Mouse (Mus musculus) MEL-GATA-1-ER (cell line): ENCODE measurements around the gene Gprc5a.

Source experiments
- DNase-seq: peaks from one replicate; pipeline ENCODE4 v3.0.0-alpha.2; 2012; ENCODE audit warnings: low read depth; ENCODE audit errors: extremely low read depth

The Gprc5a gene

DNA sequence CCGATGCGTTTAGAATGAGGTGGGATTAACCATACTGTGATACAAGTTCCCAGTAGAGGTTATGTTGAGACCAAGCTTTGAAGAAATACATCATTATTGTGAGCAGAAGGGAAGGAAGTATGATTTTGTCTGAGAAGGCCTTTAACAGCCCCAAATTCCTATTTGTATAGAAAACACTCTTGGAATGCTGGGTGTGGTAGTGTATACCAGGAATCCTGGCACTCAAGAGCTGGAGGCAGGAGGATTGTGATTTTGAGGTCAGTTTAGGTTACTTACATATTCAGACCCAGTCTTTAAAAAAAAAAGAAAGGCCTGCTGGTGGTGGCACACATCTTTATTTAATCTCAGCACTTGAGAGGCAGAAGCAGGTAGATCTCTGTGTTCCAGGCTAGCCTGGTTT lies 4.9 kb downstream of the Gprc5a start:
- no peak for DNase-seq

DNA sequence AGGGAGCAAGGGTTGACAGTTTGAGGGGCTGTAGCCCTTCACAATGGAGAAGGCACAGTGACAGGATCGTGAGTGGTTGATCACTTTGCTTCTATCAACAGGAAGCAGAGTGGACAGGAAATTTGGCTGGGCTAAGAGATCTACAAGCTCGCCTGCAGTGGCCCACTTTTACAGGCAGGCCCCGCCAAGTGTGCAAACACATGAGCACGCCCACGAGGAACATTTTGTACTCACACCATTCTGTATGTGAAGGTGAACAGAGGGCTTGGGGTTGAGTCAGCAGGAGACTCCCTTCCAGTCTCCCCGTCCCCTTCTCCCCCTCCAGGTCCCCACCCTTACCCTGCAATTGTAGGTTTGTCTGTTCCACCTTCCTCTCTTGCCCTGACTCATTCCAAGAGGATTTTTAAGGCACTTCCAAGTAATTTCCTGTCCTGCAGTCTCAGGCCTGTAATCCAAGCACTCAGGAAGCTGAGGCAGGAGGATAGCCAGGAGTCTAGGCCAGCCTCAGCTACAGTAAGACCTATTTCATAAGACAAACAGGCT lies 9.0 kb downstream of the Gprc5a start:
- DNase-seq = no peak

DNA sequence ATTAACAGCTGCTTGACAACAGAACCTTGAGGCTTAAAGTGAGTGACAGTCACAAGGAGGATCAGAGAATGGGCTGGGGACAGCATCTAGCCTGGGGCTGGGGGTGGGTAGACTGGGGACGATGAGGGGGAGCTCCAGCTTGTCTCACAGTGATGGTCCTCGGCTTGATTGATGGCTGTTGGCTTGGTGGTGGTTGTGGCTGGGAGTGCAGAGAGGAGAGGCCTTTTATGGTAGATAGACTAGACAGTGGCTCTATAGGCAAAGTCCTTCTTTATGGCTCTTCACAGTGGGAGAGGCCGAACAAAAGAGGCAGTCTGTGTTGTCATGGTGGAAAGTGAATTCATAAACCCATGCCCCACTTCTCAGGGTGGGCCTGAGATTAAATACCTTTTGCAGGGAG lies 10.8 kb downstream of the Gprc5a start:
- DNase-seq = no peak

DNA sequence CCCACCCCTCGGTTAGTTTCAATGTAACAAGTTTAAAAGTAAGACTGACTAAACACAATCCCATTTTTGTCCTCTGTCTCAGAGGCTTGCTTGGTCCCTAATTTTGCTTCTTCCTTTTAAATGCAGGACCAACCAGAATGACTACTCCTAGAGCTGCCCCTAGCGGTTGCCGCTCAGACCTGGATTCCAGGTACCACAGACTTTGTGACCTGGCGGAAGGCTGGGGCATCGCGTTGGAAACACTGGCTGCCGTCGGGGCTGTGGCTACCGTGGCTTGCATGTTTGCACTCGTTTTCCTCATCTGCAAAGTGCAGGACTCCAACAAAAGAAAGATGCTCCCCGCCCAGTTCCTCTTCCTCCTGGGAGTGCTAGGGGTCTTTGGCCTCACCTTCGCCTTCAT lies 13.0 kb downstream of the Gprc5a start:
- DNase-seq = no peak

DNA sequence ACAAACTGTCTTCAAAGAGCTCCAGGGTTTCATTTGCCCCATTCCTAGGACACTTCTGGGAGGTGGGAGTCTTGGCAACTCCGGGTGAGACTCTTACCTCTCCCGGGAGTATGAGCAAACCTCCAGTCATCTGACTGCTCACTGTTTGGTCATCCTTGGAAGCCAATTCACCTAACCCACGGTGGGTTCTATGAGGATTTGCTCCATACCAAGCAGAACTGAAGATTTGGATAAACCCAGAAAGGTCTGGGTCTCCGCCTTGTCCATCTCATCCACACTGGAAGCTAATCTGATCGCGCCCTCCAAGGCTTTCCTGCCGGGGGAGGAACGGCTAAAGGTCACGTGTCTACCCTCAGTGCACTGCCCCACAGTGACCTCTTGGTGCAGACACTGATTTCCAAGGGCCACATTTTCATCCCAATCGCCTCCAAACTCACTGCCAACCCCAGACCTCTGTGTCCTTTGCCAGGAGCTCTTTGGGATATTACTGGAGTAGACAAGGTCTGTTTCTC lies 18.6 kb downstream of the Gprc5a start:
- no peak for DNase-seq

DNA sequence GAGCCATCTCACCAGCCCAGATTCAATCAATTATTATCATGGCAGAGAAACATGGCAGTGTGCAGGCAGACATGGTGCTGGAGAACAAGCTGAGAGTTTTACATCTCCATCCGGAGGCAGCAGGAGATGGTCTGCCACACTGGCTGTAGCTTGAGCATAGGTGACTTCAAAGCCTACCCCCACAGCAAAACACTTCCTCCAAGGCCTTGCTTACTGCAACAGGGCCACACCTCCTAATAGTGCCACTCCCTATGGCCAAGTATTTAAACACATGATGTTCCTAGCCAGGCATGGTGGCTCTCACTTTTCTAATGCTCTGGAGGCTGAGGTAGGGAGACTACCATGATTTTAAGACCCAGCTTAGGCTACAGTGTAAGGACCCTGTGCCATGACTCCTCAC lies 20.3 kb downstream of the Gprc5a start:
- no peak for DNase-seq

DNA sequence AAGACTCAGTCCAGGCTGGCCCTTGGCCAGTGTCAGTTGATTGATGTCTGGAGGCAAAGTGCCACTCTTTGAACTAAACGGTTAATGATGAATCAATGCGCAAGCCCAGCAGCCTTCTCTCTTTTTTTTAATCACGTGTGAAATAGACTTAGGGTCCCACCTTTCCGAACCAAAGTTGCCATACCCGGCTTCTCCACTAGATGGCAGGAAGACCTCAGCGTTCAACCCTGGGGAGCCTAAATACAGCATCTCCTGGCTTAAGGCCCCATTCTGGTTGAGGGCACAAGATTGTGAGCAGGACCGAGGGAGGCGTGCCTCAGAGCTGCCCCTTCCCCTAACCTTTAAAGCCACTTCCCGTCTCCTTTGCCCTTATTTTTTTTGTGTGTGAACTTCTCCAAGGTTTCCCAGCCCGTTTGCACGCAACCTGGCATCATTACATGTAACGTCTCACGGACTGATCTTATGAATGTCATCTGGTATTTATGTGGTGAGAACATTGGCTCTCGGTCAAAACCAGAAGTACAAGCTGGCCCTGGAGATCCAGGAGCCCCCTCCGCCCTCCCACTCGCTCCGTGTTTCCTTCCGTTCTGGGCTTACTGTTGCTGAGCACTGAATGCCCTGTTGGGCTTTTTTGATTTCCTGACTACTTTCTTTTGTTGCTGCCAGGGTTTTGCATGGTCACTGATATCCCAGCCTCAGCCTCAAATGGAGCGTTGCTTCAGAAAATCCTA lies 22.4 kb downstream of the Gprc5a start:
- peak; percentile 48 for DNase-seq

DNA sequence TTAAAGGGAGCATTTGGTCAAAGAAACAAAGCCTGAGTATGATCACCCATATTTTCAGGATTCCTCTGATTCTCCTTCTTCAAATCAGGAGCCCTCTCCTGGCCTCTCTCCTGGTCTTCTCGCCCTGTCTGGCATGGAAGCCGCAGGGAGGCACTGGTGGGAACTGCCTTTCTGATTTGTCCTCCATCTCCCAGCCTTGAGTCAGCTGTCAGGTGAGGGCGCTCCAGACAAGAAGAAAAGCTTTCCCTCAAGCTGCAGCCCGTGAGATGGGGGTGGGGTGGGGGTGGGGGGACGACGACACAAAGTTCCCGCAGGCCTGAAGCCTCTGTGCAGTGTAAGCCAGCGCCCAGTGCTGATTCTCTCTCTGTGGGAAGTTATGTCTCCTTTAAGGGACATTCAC lies 24.3 kb downstream of the Gprc5a start:
- DNase-seq = no peak

DNA sequence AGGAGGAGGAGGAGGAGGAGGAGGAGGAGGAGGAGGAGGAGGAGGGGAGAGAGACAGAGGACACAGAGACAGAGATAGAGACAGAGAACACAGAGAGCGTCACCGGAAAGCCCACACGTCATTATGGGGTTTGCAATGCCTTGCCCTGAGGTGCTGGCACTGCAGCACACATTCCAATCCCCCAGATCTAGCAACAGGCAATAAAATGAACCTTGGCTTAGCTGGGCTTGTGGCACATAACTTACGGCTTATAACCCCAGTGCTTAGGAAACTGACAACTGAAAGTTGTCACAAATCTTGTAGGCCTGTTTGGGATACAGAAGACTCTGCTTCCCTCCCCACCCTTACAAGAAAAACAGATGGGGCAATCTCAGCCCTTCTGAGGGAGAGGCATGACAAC lies 25.2 kb downstream of the Gprc5a start:
- DNase-seq = no peak

DNA sequence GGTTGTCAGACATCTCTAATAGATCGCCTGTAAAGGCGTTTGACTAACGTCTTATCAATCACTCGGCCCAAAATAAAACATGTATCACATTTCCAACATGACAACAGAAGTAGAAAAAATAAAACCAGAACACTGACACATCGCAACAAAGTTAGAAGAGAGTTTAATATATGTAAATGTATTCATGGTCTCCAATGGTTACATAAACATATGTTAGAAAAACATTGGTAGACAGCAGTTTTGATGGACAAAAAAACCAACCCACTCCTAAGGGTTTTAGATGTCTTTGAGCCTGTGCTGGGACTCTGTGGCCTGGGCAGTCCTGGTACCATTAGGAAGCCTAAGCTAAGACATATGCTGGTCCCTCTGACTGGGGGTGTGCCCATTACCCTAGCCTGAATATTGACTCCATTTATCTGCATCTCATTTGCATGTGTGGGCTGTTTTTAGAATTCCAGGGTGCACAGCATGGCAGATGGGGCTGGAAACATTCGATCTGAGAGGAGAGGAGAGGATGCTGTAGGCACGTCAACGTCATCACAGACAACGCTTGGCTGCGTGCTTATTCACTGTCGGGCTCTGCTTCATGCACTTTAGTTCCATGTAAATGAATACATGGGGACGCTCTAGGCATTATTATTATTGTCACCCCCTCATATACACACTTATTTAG lies 27.5 kb downstream of the Gprc5a start:
- no peak for DNase-seq

DNA sequence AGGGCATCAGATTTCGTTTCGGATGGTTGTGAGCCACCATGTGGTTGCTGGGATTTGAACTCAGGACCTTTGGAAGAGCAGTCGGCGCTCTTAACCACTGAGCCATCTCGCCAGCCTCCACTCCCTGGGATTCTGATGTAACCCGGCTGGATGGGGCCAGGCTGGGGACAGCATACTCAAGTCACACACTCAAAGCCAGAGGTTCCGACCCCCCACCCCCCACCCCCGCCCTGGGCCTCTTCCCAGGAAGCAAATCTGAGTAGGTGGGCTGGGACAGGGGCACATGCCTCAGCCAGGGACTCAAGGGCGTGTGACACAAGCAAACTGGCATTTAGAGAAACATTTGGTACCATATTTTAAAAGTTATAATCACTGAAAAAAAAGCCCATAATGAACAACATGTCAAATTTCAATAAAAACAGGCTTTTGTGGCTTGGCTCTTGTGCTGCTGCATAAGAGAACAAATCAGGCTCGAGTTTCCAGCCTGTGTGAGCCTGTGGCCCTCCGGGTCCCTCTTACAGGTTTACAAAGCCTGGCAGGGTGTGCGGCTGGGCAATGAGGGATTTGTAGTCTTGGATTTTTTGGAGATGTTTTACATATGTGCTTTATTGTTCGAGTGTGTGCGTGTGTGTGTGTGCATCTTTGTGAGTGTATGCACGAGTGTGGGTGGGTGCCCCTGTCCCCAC lies 35.5 kb downstream of the Gprc5a start:
- no peak for DNase-seq

DNA sequence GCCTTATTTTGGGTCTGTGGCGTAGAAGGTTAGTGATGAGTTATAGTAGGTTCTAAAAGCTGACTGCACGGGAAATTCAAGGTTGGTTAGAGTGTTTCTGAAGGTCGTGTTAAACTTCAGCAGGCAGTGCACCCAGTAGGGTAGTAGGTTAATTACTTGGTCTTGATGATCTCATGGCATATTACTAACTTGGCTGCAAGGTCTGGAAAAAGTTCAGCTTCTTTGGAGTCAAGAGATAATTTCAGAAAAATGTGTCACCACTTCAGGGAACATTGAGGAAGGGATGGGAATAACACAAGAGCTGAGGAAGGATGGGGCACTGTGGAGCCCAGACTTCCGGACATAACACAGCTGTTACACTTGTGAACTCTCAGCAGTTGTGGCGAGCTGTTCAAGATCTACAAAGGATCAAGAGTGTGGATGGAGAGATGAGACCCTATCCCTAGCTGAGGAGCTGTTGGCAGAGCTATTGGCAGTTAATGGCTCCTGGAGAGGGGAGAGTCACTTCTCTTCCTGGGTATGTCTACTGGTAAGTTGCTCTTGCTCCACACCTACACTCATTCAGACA lies 37.4 kb downstream of the Gprc5a start:
- no peak for DNase-seq

DNA sequence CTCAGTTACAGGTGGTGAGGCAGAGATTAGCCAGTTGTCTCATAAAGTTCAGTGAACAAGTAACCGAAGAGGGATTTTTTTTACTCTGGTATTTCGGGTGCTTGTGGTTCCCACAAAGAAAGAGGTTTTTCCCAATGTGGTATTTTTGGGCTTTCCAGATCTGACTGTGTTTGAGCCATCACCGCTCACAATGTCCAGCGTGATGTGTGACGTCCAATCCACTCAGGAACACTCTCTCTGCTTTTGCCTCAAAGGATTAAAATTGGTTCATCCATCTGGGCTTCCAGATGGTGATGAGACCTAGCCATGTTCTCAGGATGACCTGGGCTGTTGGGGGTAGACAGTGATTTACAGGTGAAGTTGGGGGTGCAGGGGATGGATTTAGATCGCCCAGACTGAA lies 41.6 kb downstream of the Gprc5a start:
- no peak for DNase-seq

DNA sequence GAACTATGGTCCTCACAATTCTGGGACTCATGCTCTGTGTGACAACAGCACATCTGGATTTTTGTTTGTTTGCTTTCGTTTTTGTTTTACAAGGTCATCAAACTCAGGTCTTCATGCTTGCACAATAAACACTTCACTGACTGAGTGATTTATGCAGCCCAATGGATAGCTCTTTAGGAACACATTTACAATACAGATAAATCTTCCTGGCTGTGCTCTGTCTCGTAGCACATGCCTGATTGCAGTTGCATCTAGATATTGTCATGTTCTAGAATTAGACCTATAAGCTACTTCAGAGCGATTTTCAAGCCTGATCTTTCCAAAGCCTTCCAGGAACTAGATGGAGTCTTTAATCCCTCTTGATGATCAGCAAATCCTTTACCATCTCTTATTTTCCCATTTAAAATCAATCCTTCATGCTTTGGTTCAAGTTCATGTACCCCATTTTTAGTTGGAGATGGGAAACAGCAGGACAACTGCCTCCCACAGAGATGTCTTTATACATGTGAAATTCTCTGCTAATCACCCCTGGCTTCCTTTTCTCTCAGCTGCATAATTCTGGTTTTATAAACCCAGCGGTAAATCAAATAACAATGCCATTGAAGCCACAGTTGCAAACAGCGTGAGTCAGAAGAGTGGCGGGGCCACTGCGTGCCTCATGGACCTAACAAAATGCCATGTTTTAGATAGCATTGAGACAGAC lies 47.1 kb downstream of the Gprc5a start:
- DNase-seq = no peak

DNA sequence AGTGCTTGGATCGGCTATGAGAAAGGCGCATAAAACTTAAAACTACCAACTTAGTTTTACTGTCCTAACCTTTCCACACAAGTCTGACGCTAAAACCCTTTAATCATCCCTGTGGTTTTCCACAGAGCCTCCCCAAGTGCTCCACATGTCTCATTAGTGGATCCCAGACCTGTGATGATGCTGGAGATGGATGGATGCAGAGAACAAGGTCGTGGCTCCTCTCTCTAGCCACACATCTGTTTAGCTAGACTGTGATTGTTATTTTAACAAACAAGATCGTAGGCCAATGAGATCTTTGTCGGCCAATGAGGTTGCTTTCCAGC lies 47.6 kb downstream of the Gprc5a start:
- no peak for DNase-seq

DNA sequence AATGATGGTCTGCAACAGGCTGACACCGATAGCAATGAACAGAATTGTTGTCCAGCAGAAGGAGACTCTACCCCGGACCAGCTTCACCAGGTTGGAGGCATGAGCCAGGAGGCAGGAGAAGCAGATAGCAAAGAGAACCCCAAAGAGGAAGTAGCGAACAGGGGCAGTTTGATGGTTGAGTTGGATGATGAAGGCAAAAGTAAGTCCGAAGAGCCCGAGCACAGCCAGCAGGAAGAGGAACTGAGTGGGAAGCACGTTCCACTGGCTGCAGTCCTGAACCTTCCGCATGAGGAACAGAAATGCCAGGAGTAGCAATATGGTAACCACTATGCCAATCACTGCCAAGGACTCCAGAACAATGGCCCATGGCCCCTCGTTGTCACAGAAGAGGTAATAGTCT lies 51.0 kb downstream of the Gprc5a start:
- peak; percentile 5 for DNase-seq

DNA sequence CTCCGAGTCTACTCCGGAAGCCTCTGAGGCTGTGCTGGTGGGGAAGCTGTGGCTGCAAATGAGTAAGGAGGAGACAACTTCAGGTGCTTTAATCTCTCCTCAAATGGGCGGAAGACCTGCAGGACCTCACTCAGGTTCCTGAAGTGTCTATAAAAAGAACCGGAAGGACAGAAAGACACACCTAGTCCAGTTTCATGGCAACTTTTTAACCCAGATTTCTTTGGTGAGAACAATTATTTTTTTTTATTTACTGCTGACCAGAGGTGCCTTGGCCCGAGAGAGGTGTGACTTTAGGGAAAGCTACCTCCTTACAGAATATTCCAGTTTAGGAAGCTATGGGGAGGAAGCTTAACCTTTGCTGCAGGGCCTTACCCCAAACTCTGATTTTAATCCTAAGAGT lies 52.7 kb downstream of the Gprc5a start, which contains the start of gene Gprc5d:
Gene Gprc5d (minus strand): TSS at position 101 of the 400 bp plus-strand sequence.
- no peak for DNase-seq

DNA sequence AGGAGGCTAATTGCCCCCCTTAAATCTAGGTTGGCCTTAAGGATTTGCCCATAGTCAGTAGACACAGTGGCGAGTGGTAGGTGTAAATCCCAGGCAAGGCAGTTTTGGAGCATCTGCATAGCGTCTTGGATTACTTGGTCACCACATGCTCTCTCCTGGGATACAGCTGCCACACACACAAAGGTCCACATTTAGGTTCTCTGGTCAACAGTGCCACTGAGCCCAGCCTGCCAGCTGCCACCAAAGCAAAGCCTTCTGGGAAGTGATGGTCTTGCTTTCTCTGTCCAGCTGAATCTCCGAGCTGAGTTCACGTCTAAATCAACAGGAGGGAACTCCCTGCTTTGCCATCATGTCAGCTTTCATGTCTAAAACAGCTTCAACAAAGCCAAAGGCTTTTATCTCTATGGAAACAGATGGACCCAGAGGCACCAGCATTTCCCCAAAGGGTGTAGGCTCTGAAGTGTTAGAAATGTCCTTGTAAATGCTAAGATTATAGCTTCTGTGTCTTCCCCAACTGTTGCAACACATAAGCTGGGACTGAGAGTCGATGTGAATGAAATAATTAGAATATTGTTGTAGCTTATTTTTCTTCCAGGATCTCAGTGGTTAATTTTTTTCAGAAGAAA lies 59.4 kb downstream of the Gprc5a start:
- no peak for DNase-seq

DNA sequence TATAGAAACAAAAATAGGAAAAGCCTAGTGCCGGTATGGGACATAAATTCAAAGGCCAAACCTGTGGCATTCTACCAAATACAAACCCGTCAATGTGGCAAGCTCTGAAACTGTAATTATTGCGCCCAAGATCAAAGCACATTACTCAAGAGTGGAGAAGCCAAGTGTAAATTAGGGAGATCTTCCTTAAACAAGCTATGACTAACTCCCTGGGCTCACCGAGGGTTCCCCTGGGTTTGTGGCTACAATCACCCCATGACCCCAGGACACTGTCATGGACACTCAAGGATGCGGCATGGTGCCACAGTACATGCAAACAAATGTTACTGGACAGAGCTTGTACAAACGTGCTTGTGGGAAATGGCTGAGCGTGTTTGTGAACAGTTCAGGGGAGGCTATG lies 67.6 kb downstream of the Gprc5a start:
- no peak for DNase-seq

DNA sequence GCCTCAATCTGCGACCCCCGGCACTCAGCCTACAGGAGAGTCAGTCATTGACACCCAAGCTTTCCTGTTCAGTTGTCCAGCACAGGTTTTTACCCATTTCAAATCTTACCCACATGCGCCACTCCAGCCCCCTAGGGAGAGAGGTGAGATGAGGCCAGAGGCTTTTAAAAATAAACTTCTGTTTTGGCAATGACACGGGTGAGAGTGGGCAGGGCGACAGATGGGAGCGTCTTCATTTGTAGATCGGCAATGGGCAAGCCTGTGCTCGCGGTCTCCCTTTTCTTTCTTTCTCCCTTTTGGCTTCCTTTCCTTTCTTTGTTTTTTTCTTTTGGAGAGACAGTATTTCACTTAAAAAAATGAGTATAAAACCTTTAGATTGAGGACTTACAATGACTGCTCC lies 68.0 kb downstream of the Gprc5a start:
- DNase-seq = no peak
